Mouse (Mus musculus): ENCODE data around the gene Axdnd1.

DNA sequence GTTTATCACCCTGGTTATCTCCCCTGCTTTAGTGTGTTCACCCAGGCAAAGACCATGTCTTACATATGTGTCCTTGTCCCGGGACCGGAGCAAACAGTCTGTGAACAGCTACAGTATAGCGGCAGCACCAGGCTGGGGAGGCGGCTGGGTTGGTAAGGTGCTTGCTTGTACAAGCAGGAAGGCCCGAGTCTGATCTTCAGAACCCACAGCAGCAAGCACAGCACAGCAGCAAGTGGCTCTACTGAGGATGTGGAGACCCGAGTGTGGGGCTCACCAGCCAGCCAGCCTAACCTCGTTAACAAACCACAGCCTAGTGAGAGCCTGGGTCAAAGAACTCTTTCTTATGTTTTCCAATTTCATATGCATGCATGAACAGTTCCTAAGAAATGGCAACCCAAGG lies 140.8 kb downstream of the Axdnd1 start:
- TF ChIP-seq CTCF (IDR thresholded peaks at IDR 0.05; ENCODE audit: extremely low read depth, insufficient read length, insufficient replicate concordance, low read depth, low read length) (no peak), POLR2A (IDR thresholded peaks at IDR 0.05; ENCODE audit: low read depth, low read length) (no peak)

Data from small intestine, adult 2 months (tissue).